Mouse (Mus musculus): ENCODE measurements at regions not wholly inside any gene's neighbourhood (a gene's known extent, or its start where the extent isn't known, plus 50 kb on each side); places are given as distances from the start of the nearest gene placed in this dataset.

GRCm38 (mm10) chr5:119322411-119322810 lies 348.1 kb upstream of the Tbx3 start:
- TF ChIP-seq CTCF (conservative IDR thresholded peaks at IDR 0.05; ENCODE audit: low read length) (no peak), POU5F1 (IDR thresholded peaks at IDR 0.05; ENCODE audit: borderline replicate concordance, low read length) (no peak), NANOG (IDR thresholded peaks at IDR 0.05; ENCODE audit: borderline replicate concordance, low read length) (no peak)
